Mouse (Mus musculus): ENCODE measurements around the gene Pde4c.

Gene Pde4c

DNA sequence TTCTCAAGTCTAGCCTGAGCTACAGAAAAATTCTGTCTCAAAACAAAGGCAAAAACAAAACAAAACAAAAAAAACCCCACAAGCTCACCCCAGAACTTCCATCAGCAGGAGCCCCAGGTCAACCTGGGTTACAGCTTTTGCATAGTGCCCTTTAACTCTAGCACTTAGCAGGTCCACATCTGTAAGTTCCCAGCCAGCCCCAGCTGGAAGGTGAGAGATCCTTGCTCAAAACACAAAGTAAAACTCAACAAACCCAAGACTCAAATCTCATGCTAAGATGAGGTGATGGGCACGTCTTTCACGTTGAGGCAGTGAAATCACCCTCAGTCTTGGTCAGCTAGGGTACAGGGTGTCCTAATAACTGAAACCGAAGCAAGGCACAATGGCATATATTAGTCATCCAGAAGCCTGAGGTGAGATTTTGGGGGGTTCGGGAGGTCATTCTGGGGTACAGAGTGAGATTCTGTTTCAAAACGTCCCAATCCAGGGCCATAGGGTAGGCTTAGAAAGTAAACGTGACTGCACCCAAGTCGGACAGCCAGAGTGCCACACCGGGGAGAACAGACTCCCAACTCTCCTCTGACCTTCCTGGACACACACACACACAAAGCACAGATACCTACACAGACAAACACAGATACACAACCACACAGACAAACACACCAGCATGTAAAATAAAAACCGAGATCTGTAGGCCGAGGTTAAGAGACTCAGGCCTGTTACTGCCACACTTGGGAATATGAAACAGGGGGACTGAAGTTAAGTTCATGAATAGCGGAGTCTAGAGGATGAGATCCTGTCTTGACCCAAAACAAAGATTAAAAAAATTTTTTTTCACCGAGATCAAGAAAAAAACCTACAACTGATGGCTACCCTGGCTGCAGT, 25.9 kb upstream of the Pde4c start:
- DNase-seq (ENCODE audit: low spot score in 2 of 2) = no peak

DNA sequence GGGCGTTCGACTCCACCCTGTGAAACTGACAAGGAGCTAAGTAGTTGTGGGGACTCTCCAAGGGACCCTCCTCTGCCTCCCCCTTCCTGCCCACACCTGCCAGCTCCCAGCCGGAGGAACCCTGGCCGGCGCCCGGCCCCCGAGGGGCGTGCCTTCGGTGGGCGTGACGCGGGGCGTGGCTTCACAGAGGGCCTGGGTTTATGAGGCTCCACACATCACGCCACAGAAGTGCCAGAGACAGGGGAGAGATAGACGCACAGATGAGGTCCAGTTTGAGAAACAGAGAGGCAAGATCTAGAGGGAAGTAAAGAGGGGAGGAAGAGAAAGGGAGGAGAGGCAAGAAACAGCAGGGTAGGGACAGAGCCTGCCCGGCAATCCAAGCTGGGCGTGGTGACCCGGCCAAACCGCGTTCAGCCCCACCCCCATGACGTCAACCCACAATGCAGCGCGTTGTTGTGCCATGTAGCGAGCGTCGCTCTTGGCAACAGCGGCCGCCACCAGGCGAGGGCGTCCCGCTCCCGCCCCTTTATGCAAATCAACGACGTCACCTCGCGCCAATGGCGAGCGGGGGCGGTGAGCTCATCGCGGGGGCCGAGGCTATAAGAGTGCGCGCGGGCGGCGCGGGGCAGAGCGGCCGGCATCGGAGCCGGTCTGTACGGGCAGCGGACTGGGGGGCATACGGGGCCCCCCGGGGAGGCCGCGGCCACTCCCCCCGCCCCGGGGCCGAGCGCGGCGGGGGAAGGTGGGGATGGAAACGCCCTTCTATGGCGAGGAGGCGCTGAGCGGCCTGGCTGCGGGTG, 25.0 kb upstream of the Pde4c start, which contains the start of gene Jund:
Gene Jund, plus strand, starts transcription at position 640 of the 800 bp plus-strand sequence.
- peak; percentile 98 to 99 for DNase-seq (ENCODE audit: low spot score in 2 of 2)

- DNase-seq (ENCODE audit: low spot score in 2 of 2) = peak; percentile 42 to 62
These were observed 24.2 kb upstream of the Pde4c start for GRCm38 (mm10) chr8:70699116-70699833.

- peak; percentile 76 to 84 for DNase-seq (ENCODE audit: low spot score in 2 of 2)
These were observed 23.5 kb upstream of the Pde4c start for GRCm38 (mm10) chr8:70699834-70700554.

GRCm38 (mm10) chr8:70700555-70700922, 23.0 kb upstream of the Pde4c start:
- peak; percentile 81 to 83 for DNase-seq (ENCODE audit: low spot score in 2 of 2)

GRCm38 (mm10) chr8:70701048-70701981, 22.2 kb upstream of the Pde4c start:
- no peak for DNase-seq (ENCODE audit: low spot score in 2 of 2)

DNA sequence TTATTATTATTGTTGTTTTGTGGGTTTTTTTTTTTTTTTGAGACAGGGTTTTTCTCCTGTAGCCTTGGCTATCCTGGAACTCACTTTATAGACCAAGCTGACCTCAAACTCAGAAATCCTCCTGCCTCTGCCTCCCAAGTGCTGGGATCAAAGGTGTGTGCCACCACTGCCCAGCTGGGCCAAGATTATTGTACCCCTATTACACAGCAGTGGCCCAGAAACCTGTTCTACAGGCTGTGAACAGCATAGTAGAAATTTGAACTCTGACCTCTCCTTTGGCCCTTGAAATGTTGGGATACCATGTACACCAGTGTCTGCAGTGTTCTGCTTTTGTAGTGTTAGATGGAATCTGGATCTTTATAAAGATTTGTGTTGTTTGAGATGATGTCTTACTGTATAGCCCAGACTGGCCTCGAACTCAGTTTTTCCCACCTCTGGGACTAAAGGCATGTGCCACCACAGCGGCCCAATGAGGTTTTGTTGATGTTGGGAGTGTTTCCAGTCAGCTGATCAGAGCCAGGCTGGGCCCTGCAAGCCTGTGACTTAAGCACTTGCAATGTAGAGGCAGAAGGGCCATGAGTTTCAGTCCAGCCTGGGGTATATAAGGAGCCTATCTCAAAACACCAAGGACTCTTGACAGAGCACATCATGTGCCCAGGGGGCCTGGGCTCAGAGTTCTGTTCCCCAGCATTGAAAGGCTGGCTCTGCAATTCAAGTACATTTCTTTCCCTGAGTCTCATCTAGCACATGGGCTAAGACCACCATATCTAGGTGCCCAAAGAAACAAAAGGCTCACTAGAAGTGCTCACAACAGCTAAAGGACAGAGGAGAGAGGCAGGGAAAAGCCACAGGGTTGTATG, 21.3 kb upstream of the Pde4c start:
- DNase-seq (ENCODE audit: low spot score in 2 of 2) = no peak

- no peak for DNase-seq (ENCODE audit: low spot score in 2 of 2)
These were observed 20.7 kb upstream of the Pde4c start for GRCm38 (mm10) chr8:70702842-70703182.

GRCm38 (mm10) chr8:70703287-70703686, 20.2 kb upstream of the Pde4c start, which contains the start of gene Iqcn:
Iqcn (plus strand) TSS chr8:70703457.
- DNase-seq (ENCODE audit: low spot score in 2 of 2) = no peak

GRCm38 (mm10) chr8:70708281-70708680, 15.2 kb upstream of the Pde4c start:
- DNase-seq (ENCODE audit: low spot score in 2 of 2) = no peak

GRCm38 (mm10) chr8:70709794-70710193, 13.7 kb upstream of the Pde4c start:
- DNase-seq (ENCODE audit: low spot score in 2 of 2) = no peak

DNA sequence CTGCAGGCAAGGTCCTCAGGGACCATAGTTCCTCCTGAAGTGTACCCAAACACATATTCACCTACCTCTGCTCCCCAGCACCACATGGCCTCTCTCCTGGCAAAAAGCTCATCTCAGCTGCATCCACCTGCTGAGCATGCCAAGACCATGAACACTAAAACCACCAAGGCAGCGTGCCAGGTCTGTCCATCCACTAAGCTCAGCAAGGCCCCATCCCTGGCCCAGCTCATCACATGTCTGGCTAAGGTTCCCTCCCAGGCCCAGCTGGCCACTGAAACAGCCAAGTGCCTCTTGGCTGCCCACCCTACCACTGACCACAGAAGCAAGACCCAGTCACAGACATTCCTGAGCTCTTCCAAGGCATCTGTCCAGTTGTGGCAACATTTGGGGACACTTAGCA, 13.2 kb upstream of the Pde4c start:
- no peak for DNase-seq (ENCODE audit: low spot score in 2 of 2)

GRCm38 (mm10) chr8:70711041-70711440, 12.5 kb upstream of the Pde4c start:
- no peak for DNase-seq (ENCODE audit: low spot score in 2 of 2)

- DNase-seq (ENCODE audit: low spot score in 2 of 2) = no peak
These were observed 9.5 kb upstream of the Pde4c start for GRCm38 (mm10) chr8:70713991-70714390.

DNA sequence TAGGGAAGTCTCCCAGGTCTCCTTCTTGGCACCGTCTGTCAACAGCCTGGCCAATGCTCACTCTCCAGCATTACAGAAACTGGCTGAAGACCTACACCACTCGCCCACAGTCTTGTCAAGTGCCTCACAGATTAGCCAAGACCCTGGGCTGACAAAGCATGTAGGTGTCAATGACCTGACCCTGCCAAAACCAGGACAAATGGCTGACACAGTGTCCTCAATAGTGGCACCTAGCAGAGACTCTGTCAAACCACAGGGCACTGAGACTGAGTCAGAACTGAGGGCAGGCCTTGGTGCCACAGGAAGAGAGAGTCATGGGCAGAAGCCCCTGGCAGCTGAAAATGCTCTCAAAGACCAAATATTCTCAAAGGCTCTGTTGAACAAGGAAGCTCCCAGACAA, 8.4 kb upstream of the Pde4c start:
- no peak for DNase-seq (ENCODE audit: low spot score in 2 of 2)

DNA sequence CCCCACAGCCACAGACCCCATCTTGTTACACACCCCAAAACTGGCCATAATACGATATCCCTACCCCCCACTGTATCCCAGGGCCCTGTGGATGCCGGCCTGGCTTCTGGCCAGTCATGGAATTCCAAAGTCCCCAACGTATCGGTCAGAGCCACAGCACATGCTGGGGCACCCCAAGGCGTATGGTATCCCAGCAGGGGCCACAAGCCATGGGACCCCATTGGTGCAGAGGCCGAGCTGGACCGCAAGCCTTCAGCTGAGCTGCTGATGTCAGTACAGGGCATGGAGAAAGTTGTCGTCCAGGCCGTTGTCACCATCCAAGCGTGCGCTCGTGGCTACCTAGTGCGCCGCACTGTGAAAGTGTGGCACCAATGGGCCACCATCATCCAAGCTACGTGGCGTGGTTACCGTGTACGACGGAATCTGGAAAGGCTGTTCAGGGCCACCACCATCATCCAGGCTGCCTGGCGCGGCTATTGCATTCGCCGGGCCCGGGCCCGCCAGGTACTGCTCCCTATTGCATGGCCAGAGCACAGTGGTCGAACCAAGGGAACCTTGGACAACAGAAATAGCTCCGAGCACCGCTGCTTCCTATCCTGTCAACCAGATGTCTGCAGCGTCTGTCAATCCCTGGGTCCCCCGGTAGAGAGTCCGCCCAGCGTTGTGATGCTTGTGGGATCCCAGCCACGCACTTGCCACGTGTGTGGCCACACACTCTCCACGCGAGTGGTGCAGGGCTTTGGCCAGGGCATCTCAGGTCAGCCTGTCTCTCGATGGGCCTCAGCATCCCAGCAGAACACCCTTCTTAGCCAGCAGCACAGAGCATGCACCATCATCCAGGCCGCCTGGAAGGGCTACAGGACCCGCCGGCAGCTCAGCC, 6.8 kb upstream of the Pde4c start:
- no peak for DNase-seq (ENCODE audit: low spot score in 2 of 2)

GRCm38 (mm10) chr8:70718297-70718696, 5.2 kb upstream of the Pde4c start, which contains the start of gene Gm3336:
Gm3336 (plus strand) TSS chr8:70718543.
- peak; percentile 57 to 66 for DNase-seq (ENCODE audit: low spot score in 2 of 2)

GRCm38 (mm10) chr8:70719796-70720270, 3.7 kb upstream of the Pde4c start:
- DNase-seq (ENCODE audit: low spot score in 2 of 2) = no peak
